Mouse (Mus musculus) forebrain, embryonic 11.5 days (tissue): ENCODE measurements around the gene Ap2a2. TPM values are rescaled to one million over a fixed set of nuclear protein-coding genes. Genes with fewer than 3 reads are reported as not detected.
A peak's percentile ranks its signal among the peaks of the same experiment; 100 is the strongest.

Experiments
- ATAC-seq: fragments of 200-750 bp; cut with Nextera tagmentation; replicated peaks from 2 replicates; pipeline ENCODE4 v1.8.0; 2017; ENCODE audit warnings: moderate TSS enrichment; ENCODE audit not compliant: low FRiP score
- DNase-seq: peaks from one replicate; pipeline ENCODE4 v3.0.0-alpha.2; 2017; ENCODE audit warnings: low spot score
- H3K27ac ChIP-seq: fragments of 300-500 bp; sonication (generic); 2 replicates; pipeline ENCODE4 v1.5.1; 2014; ENCODE audit warnings: low read depth, low read length
- H3K27me3 ChIP-seq: fragments of 300-500 bp; sonication (generic); 2 replicates; pipeline ENCODE4 v1.6.1; 2014; ENCODE audit warnings: mild to moderate bottlenecking, low read length, mixed read lengths; ENCODE audit not compliant: control insufficient read depth, insufficient read depth
- H3K36me3 ChIP-seq: fragments of 300-500 bp; sonication (generic); 2 replicates; pipeline ENCODE4 v1.6.1; 2014; ENCODE audit warnings: mild to moderate bottlenecking, low read length, moderate library complexity, mixed read lengths; ENCODE audit not compliant: control insufficient read depth, insufficient read depth
- H3K4me1 ChIP-seq: fragments of 300-500 bp; sonication (generic); replicated peaks from 2 replicates; pipeline ENCODE4 v1.6.1; 2014; ENCODE audit warnings: low read length, mixed read lengths; ENCODE audit not compliant: control insufficient read depth, insufficient read depth
- H3K4me2 ChIP-seq: fragments of 300-500 bp; sonication (generic); 2 replicates; pipeline ENCODE4 v1.6.1; 2014; ENCODE audit warnings: low read depth, mild to moderate bottlenecking, low read length, moderate library complexity, mixed read lengths; ENCODE audit not compliant: severe bottlenecking
- H3K4me3 ChIP-seq: fragments of 300-500 bp; sonication (generic); 2 replicates; pipeline ENCODE4 v1.5.1; 2014; ENCODE audit warnings: low read depth, low read length
- H3K9ac ChIP-seq: fragments of 300-500 bp; sonication (generic); 2 replicates; pipeline ENCODE4 v1.6.1; 2014; ENCODE audit warnings: low read length
- H3K9me3 ChIP-seq: fragments of 300-500 bp; sonication (generic); 2 replicates; pipeline ENCODE4 v1.6.1; 2016; ENCODE audit warnings: low read length, mixed read lengths; ENCODE audit not compliant: control insufficient read depth
- WGBS: fragments of 180-500 bp; shearing (Covaris S2); extraction: QIAGEN DNeasy Blood & Tissue Kit; methylation state at CpG from one replicate; pipeline ENCODE4 v1.1.7; 2014; 5-methylcytosine and 5-hydroxymethylcytosine counted together
- polyA plus RNA-seq: library from polyadenylated mRNA; unstranded; fragments of >200 nt; fragmentation: Nextera tagmentation; extraction: Ambion mirVana; gene quantifications from 2 replicates; pipeline ENCODE4 v1.2.1, GENCODE M21; 2014

The Ap2a2 gene
- polyA plus RNA-seq, 1 experiment from 2014 or later: 106 TPM

DNA sequence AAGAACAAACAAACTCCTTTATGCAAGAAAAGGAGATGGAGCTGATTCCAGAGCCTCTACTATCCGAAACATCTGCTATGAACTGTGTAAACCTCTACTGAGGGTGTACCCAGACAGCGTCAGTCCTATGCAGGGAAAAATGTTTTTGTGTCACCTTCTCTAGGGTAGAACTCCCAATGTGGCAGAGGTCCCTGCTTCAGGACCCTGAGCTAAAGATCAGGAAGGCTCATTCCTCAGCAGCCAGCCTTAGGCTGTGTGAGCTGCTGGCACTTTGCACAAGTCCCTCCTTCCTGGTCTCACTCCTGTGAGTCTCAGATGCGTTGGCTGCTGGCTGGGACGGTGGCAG lies 36.4 kb upstream of the Ap2a2 start:
- H3K27ac ChIP-seq: no peak overlapping the region
- H3K9me3 ChIP-seq: no peaks in the 10 kb centered on the region
- no peak for DNase-seq
- no peak for ATAC-seq
- 80% methylated on average over 4 of the region's 4 CpGs for WGBS
- no peaks in the 10 kb centered on the region for H3K4me1 ChIP-seq
- no peak overlapping the region for H3K4me3 ChIP-seq
- no peaks in the 10 kb centered on the region for H3K27me3 ChIP-seq
- no peaks in the 10 kb centered on the region for H3K36me3 ChIP-seq
- no peak overlapping the region for H3K9ac ChIP-seq
- no peak overlapping the region for H3K4me2 ChIP-seq

DNA sequence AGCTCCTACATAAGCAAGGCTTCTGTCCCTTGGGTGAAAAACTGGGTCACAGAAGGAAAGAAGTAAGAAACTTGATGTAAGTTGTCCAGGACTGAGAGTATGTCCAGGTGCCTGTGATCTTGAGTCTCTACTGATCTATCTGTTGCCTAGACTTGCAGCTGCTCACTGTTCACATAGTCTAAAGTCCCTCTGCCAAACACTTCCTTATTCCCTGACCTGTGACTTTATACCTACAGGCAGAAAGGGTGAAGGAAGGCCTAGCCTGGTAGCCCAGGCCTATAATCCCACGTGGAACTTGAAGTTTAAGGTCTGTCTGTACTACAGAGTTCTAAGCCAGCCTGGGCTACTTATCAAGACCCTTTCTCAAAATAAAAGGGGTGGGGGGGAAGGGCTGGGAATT lies 26.4 kb upstream of the Ap2a2 start:
- 71% methylated on average over 1 of the region's 1 CpGs for WGBS
- no peak overlapping the region for H3K4me3 ChIP-seq
- DNase-seq (no peak), ATAC-seq (no peak)
- no peaks in the 10 kb centered on the region for H3K36me3 ChIP-seq
- H3K4me1 ChIP-seq: peaks cover 4% of the 10 kb centered on the region; the same call in 1 of the 2 replicates
- no peaks in the 10 kb centered on the region for H3K9me3 ChIP-seq
- H3K9ac ChIP-seq: no peak overlapping the region
- no peaks in the 10 kb centered on the region for H3K27me3 ChIP-seq
- H3K27ac ChIP-seq: no peak overlapping the region
- no peak overlapping the region for H3K4me2 ChIP-seq

DNA sequence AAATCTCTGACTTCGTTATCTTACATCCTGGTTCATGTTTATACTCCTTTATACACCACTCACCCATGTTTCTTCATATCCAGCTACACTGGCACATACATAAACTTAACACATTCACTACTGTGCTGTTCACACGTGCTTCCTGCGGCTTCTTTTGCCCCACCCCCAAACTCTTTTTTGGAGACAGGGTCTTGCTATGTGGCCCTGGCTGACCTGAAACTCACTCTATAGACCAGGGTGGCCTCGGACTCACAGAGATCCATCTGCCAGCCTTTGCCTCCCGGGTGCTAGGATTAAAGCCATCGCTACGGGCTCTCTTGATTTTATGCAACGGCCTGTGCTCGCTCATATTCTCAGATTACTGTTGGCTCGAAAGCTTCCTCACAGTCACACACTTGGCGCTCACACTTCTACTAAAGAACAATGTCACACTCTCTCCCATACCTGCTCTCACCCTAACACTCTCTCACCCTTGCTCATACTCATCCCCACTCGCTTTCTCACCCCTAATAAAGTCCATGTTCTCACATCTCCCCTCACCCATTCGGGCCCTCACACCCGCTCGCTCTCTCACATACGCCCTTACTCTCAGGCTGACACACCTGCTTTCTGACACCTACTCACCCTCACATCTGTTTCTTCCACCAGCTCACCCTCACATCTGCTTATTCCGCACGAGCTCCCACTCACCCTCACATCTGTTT lies 23.0 kb upstream of the Ap2a2 start:
- ATAC-seq: peak; percentile 22
- 0 out of 2 replicates have a peak overlapping the region, but pooled peaks have one; percentile 43 for H3K27ac ChIP-seq
- 22% methylated on average over 18 of the region's 18 CpGs for WGBS
- peaks cover 4% of the 10 kb centered on the region; the same call in 1 of the 2 replicates for H3K4me1 ChIP-seq
- H3K9ac ChIP-seq: peak overlapping the region; percentile 78
- peak overlapping the region; percentile 90 for H3K4me2 ChIP-seq
- no peaks in the 10 kb centered on the region for H3K27me3 ChIP-seq
- no peaks in the 10 kb centered on the region for H3K36me3 ChIP-seq
- H3K9me3 ChIP-seq: no peaks in the 10 kb centered on the region
- peak; percentile 54 for DNase-seq
- H3K4me3 ChIP-seq: peak overlapping the region; percentile 69

DNA sequence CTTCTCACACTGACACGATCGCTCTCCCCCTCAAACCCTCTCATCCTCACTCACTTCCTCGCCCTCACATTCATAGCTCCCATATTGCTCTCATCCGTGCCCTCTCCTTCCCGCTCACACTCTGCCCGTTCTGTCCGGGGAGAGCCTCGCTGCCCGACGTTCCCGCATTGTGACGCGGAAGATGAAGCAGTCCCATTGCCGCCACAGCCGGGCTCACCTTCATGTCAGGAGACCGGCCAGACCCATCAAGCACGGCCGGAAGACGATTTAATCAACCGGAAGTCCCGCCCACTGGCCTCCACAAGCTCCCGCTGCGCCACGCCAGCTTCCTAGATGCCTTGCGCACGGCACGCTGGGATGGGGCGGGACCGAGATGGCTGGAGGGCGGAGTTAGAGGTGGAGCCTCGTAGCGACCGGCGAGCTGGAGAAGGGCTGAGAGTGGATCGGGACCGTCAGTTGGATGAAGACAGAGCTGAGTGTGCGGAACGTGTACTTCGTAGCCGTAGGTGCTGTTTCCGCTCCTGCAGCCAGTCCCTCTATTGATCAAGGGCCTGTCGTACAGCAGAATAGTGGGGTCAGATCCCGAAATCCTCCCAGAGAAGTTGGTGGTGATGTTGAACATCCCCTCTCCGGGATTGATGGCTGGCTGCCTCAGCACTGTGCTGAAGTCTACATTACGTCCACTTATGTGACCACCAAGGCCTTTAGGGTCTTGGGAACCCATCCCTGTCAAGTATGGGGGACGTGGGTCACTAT lies 22.2 kb upstream of the Ap2a2 start, which contains the start of gene Chid1:
TSS of gene Chid1 (minus strand) at position 302 of the 756 bp plus-strand sequence.
- H3K36me3 ChIP-seq: no peaks in the 10 kb centered on the region
- H3K9ac ChIP-seq: peak within 1 kb of the TSS; percentile 78
- no peaks in the 10 kb centered on the region for H3K27me3 ChIP-seq
- peak within 1 kb of the TSS; percentile 69 for H3K4me3 ChIP-seq
- DNase-seq (peak; percentile 99), ATAC-seq (peak; percentile 97)
- peaks cover 4% of the 10 kb centered on the region; the same call in 1 of the 2 replicates for H3K4me1 ChIP-seq
- WGBS: under 1% methylated on average over 46 of the region's 46 CpGs
- H3K27ac ChIP-seq: peak within 1 kb of the TSS; percentile 43; the same call in 1 of the 2 replicates
- no peaks in the 10 kb centered on the region for H3K9me3 ChIP-seq
- H3K4me2 ChIP-seq: peak within 1 kb of the TSS; percentile 90

DNA sequence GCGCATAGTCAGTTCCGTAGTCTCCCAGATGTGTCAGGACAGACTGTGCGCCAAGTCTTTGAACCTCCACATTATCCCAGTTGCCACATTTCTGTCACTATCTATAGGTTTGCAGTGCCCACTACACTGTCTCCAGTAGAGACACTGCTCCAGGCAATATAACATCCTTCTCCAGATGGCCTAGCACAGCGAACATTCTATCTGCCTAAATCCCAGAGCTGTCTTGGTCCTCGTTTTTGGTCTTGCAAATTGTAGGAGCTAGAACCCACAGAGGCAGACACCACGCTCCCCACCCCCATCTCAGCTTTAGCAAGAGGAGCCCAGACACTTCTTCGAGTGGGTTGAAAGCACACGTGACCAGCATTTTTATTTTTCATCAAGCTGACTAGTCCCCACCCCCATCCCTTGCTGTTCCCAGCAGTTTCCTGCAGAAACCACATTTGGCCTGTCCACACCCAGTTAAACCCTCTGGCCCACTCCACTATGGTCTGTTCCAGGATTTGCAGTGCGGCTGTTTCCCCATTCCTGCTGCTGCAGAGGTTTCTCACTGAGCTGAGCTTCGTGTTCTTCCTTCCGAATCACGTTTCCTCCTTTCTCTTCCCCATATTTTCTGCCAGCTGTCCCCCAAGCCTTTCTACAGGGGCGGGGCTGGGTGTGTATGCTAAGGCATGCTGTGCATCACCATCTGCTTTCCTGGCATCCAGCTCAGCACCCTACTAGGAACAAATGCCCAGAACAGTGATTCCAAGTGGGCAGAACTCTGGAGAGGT lies 21.5 kb upstream of the Ap2a2 start:
- no peak for DNase-seq
- peak overlapping the region; percentile 90 for H3K4me2 ChIP-seq
- H3K4me1 ChIP-seq: peaks cover 4% of the 10 kb centered on the region; the same call in 1 of the 2 replicates
- WGBS: 57% methylated on average over 13 of the region's 13 CpGs
- H3K27me3 ChIP-seq: no peaks in the 10 kb centered on the region
- no peak; the same call in none of the 2 replicates for ATAC-seq
- H3K4me3 ChIP-seq: peak overlapping the region; percentile 69
- peak overlapping the region; percentile 78 for H3K9ac ChIP-seq
- no peak overlapping the region; the same call in 1 of the 2 replicates for H3K27ac ChIP-seq
- H3K9me3 ChIP-seq: no peaks in the 10 kb centered on the region
- no peaks in the 10 kb centered on the region for H3K36me3 ChIP-seq

DNA sequence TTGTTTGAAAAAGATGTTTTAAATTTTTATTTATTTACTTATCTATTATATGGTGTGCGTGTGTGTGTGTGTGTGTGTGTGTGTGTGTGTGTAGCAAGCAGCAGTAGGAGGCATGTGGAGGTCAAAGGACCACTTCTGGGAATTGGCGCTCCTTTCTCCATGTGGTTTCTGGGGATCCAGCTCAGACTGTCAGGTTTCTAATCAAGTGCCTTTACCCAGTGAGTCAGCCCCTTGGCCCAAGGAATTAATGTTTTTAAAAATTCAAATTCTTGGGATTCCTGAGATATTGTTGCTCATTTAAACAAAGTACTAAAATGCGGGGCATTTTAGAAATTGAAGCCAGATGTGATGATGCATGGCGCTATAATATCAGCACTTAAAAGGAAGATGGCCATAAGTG lies 20.3 kb upstream of the Ap2a2 start:
- no peak overlapping the region for H3K4me2 ChIP-seq
- no peak overlapping the region for H3K4me3 ChIP-seq
- H3K36me3 ChIP-seq: no peaks in the 10 kb centered on the region
- 77% methylated on average over 4 of the region's 4 CpGs for WGBS
- H3K4me1 ChIP-seq: peaks cover 4% of the 10 kb centered on the region; the same call in 1 of the 2 replicates
- no peaks in the 10 kb centered on the region for H3K27me3 ChIP-seq
- H3K9ac ChIP-seq: no peak overlapping the region
- DNase-seq: no peak
- H3K27ac ChIP-seq: no peak overlapping the region
- no peak for ATAC-seq
- H3K9me3 ChIP-seq: no peaks in the 10 kb centered on the region

DNA sequence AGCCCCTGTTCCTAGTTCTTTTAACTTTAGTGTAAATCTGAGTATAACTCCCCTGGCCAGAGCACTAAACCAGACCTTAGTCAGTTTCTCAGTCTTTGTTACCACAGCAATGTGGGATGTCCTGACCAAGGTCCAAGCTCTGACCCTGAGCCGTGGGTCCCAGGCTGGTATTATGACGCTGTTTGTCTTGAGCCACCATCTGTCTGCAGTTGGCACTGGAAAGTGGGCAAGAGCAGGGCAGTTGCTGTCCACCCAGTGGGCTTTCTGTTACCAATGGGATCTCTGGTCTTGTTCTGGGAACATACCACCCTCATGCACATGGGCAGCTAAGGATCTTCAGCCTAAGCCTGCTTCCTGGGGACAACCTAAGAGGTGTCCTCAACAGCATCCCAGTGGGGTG lies 19.4 kb upstream of the Ap2a2 start:
- H3K27ac ChIP-seq: no peak overlapping the region

DNA sequence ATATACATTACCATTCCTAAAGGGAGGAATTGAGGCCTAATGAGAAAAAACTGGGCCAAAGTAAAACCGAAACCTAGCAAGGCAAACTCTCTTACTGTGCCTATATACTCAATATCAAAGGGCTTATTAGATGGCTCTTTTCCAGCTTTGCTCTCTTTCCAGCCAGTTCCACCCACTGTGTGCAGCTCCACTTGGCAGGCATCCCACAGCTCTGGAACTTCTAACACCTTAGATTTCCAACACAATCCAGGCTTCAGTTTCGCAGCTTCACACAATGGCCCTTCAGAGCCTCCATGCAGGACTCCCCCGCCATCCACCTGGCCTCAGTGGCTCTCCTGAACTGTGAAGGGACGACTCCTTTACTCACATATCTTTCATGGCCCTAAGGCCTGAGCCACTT lies 17.3 kb upstream of the Ap2a2 start:
- Histone ChIP-seq H3K27me3 (no peaks in the 10 kb centered on the region), H3K36me3 (no peaks in the 10 kb centered on the region), H3K9me3 (no peaks in the 10 kb centered on the region), H3K4me1 (peaks cover 4% of the 10 kb centered on the region; the same call in 1 of the 2 replicates), H3K27ac (no peak overlapping the region), H3K9ac (no peak overlapping the region), H3K4me3 (no peak overlapping the region), H3K4me2 (no peak overlapping the region)
- ATAC-seq (no peak), DNase-seq (no peak)
- 83% methylated on average over 4 of the region's 4 CpGs for WGBS

More for the DNA sequence above, 19.4 kb upstream of the Ap2a2 start:
- no peak overlapping the region for H3K9ac ChIP-seq
- no peak overlapping the region for H3K4me3 ChIP-seq
- peaks cover 4% of the 10 kb centered on the region; the same call in 1 of the 2 replicates for H3K4me1 ChIP-seq
- WGBS: 88% methylated on average over 2 of the region's 2 CpGs
- ATAC-seq (no peak), DNase-seq (no peak)
- H3K9me3 ChIP-seq: no peaks in the 10 kb centered on the region
- H3K36me3 ChIP-seq: no peaks in the 10 kb centered on the region
- no peaks in the 10 kb centered on the region for H3K27me3 ChIP-seq
- H3K4me2 ChIP-seq: no peak overlapping the region
